10 mouse cellular contexts compared by ENCODE assay signal in genomic region chr9:34752801-34753170, GRCm38 (mm10).
DNase-seq lines count a peak whose midpoint lies in the region; ATAC-seq lines count a peak whose summit lies in the region.
"Had no signal": no experiment of that assay in that cellular context is flagged by ENCODE, and none has a peak within 500 bp of the region (broad histone marks: within the 10 kb centered on the region; RNA-seq: fewer than 3 reads in every experiment).

No protein-coding gene starts in this region.

- 21% methylated on average over 4 of the region's 4 CpGs for WGBS in intestine, embryonic 14.5 days
- WGBS in intestine, embryonic 15.5 days, result 20% methylated on average over 4 of the region's 4 CpGs

- no peaks in the 10 kb centered on the region for H3K36me3 ChIP-seq in intestine, embryonic 14.5 days (ENCODE audit: control insufficient read depth, insufficient read depth, low read length)
- H3K36me3 ChIP-seq in intestine, embryonic 15.5 days, result no peaks in the 10 kb centered on the region
- H3K36me3 ChIP-seq: neural tube, embryonic 12.5 days had no signal

- no peak overlapping the region for H3K4me3 ChIP-seq in intestine, embryonic 14.5 days (ENCODE audit: low read depth, low read length)
- no peak overlapping the region for H3K4me3 ChIP-seq in intestine, embryonic 15.5 days (replicated peaks)
- H3K4me3 ChIP-seq: erythroblast, embryonic 14.5 days; neural tube, embryonic 12.5 days had no signal

- no peak overlapping the region for H3K9ac ChIP-seq in intestine, embryonic 14.5 days (ENCODE audit: low read length)
- no peak overlapping the region for H3K9ac ChIP-seq in intestine, embryonic 15.5 days
- H3K9ac ChIP-seq: neural tube, embryonic 12.5 days had no signal

- no peak for ATAC-seq in intestine, embryonic 14.5 days (replicated peaks; ENCODE audit: low FRiP score, low TSS enrichment, low read depth)
- no peak for ATAC-seq in intestine, embryonic 15.5 days

- H3K9me3 ChIP-seq in intestine, embryonic 14.5 days (ENCODE audit: control insufficient read depth, low read length), result no peaks in the 10 kb centered on the region
- H3K9me3 ChIP-seq in intestine, embryonic 15.5 days, result no peaks in the 10 kb centered on the region
- H3K9me3 ChIP-seq: neural tube, embryonic 12.5 days had no signal

- H3K4me2 ChIP-seq in intestine, embryonic 14.5 days (ENCODE audit: low read length), result no peak overlapping the region
- no peak overlapping the region for H3K4me2 ChIP-seq in intestine, embryonic 15.5 days (replicated peaks)
- H3K4me2 ChIP-seq: neural tube, embryonic 12.5 days had no signal

- peak; percentile 84 for DNase-seq in intestine, embryonic 14.5 days (ENCODE audit: low spot score)
- DNase-seq in R1 (ENCODE audit: low read depth, low spot score), result peak; percentile 70
- peak; percentile 76 to 82 for DNase-seq in cerebellum, postnatal 25 days
- peak; percentile 56 to 74 for DNase-seq in heart, postnatal 36 days
- DNase-seq in left cerebral cortex, postnatal 36 days (ENCODE audit: low spot score in 2 of 2), result peak; percentile 46 to 67
- peak; percentile 54 for DNase-seq in ovary, postnatal 36 days (ENCODE audit: low spot score)
- peak; percentile 35 to 71 for DNase-seq in urinary bladder, postnatal 4 days (ENCODE audit: low spot score in 2 of 2)

- H3K27ac ChIP-seq in intestine, embryonic 14.5 days (ENCODE audit: low read depth), result no peak overlapping the region
- H3K27ac ChIP-seq in intestine, embryonic 15.5 days, result no peak overlapping the region
- H3K27ac ChIP-seq: neural tube, embryonic 12.5 days had no signal

- no peaks in the 10 kb centered on the region for H3K4me1 ChIP-seq in intestine, embryonic 14.5 days (replicated peaks; ENCODE audit: control insufficient read depth, insufficient read depth, low read length)
- H3K4me1 ChIP-seq in intestine, embryonic 15.5 days (replicated peaks), result no peaks in the 10 kb centered on the region
- H3K4me1 ChIP-seq: neural tube, embryonic 12.5 days had no signal

- no peaks in the 10 kb centered on the region for H3K27me3 ChIP-seq in intestine, embryonic 14.5 days (replicated peaks; ENCODE audit: control insufficient read depth, insufficient read depth, low read length)
- H3K27me3 ChIP-seq in intestine, embryonic 15.5 days (replicated peaks), result no peaks in the 10 kb centered on the region
- H3K27me3 ChIP-seq: neural tube, embryonic 12.5 days had no signal

- intact Hi-C loops in heart, postnatal 36 days (cut with DNase I), result loop anchor here (10.0 kb wide), 1 partner anchor 698 kb away; no protein-coding TSS in a partner anchor
- intact Hi-C loops in left cerebral cortex, postnatal 36 days (cut with DNase I), result loop anchor here (2.0 to 10.0 kb wide), 2 partner anchors 254 to 262 kb away; no protein-coding TSS in a partner anchor
